Mouse (Mus musculus) ES-Bruce4 (cell line): Measurements from ENCODE around the gene Prkg1. TPM values are rescaled to one million over a fixed set of nuclear protein-coding genes. Genes with fewer than 3 reads are reported as not detected.

Experiments used
- H3K27ac ChIP-seq: 2 replicates; pipeline ENCODE4 v1.5.1; 2012; ENCODE audit warnings: low read length, inconsistent platforms; ENCODE audit not compliant: insufficient read depth
- H3K27me3 ChIP-seq: 2 replicates; pipeline ENCODE4 v1.6.1; 2012; ENCODE audit warnings: mild to moderate bottlenecking, low read length, inconsistent platforms; ENCODE audit not compliant: control insufficient read depth, poor library complexity, insufficient read depth, severe bottlenecking
- H3K36me3 ChIP-seq: 2 replicates; pipeline ENCODE4 v1.6.1; 2012; ENCODE audit warnings: inconsistent platforms, mild to moderate bottlenecking, low read length, moderate library complexity; ENCODE audit not compliant: control insufficient read depth, poor library complexity, insufficient read depth, severe bottlenecking
- H3K4me1 ChIP-seq: one replicate; pipeline ENCODE4 v1.8.1; 2011; ENCODE audit warnings: low read length; ENCODE audit not compliant: control insufficient read depth, insufficient read depth
- H3K4me3 ChIP-seq: 2 replicates; pipeline ENCODE4 v1.5.1; 2011; ENCODE audit warnings: low read depth, mild to moderate bottlenecking, low read length
- H3K9ac ChIP-seq: 2 replicates; pipeline ENCODE4 v1.6.1; 2012; ENCODE audit warnings: low read depth, mild to moderate bottlenecking, inconsistent platforms; ENCODE audit not compliant: poor library complexity, severe bottlenecking
- H3K9me3 ChIP-seq: replicated peaks from 2 replicates; pipeline ENCODE4 v1.6.1; 2012; ENCODE audit warnings: mild to moderate bottlenecking, low read length, inconsistent platforms; ENCODE audit not compliant: control insufficient read depth, poor library complexity, insufficient read depth, severe bottlenecking
- CTCF ChIP-seq: IDR thresholded peaks from one replicate; pipeline ENCODE4 v1.8.1; 2011; ENCODE audit warnings: low read depth, low read length
- EP300 ChIP-seq: IDR thresholded peaks from 2 replicates; pipeline ENCODE4 v1.6.1; 2011; ENCODE audit warnings: low read depth, low read length; ENCODE audit not compliant: insufficient read depth
- POLR2A ChIP-seq: IDR thresholded peaks from one replicate; pipeline ENCODE4 v1.8.1; 2011; ENCODE audit warnings: low read length; ENCODE audit not compliant: insufficient read depth
- polyA plus RNA-seq: library from polyadenylated mRNA; stranded (reverse); fragments of >200 nt; gene quantifications from 2 replicates; pipeline ENCODE4 v1.2.4, GENCODE M21; 2011; ENCODE audit warnings: low read depth; ENCODE audit not compliant: missing spikeins, insufficient read depth, insufficient read length

The Prkg1 gene
- polyA plus RNA-seq, 1 experiment = 0.46 TPM

- H3K4me1 ChIP-seq = no peaks in the 10 kb centered on the region
- no peak overlapping the region for H3K27ac ChIP-seq
- H3K4me3 ChIP-seq = no peak overlapping the region
- TF ChIP-seq CTCF (no peak), POLR2A (no peak), EP300 (no peak)
- H3K27me3 ChIP-seq = no peaks in the 10 kb centered on the region
- no peaks in the 10 kb centered on the region for H3K36me3 ChIP-seq
- no peaks in the 10 kb centered on the region for H3K9me3 ChIP-seq
- H3K9ac ChIP-seq = no peak overlapping the region
These were observed 1073.6 kb downstream of the Prkg1 start for GRCm38 (mm10) chr19:30691258-30691657.

DNA sequence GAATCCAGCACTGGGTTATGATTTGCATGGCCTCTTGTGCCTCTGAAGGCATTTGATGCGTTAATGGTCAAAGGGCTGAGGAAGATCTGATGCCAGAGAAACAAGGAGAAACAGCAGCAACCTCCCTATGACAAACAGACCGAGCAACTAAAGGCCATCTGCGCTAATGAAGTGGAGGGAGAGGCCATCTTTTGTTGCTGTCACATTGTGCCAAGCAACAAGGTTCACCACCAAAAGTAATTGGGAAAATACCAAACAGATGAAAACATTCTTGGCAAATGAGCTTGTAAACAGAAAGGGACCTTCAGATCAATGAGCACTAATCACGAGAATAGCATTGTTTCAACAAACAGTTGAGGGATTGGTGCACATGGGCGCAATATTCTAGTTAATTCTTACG is 1074.1 kb downstream of the Prkg1 start:
- H3K27ac ChIP-seq = no peak overlapping the region
- H3K4me3 ChIP-seq = no peak overlapping the region
- H3K9me3 ChIP-seq = no peaks in the 10 kb centered on the region
- no peaks in the 10 kb centered on the region for H3K27me3 ChIP-seq
- no peak overlapping the region for H3K9ac ChIP-seq
- no peaks in the 10 kb centered on the region for H3K36me3 ChIP-seq
- no peaks in the 10 kb centered on the region for H3K4me1 ChIP-seq
- TF ChIP-seq POLR2A (no peak), EP300 (no peak), CTCF (no peak)

- Histone ChIP-seq H3K27ac (no peak overlapping the region), H3K9ac (no peak overlapping the region), H3K4me3 (no peak overlapping the region), H3K9me3 (no peaks in the 10 kb centered on the region), H3K36me3 (no peaks in the 10 kb centered on the region), H3K4me1 (no peaks in the 10 kb centered on the region), H3K27me3 (no peaks in the 10 kb centered on the region)
- TF ChIP-seq POLR2A (no peak), CTCF (no peak), EP300 (no peak)
These were observed 1076.9 kb downstream of the Prkg1 start for GRCm38 (mm10) chr19:30687942-30688341.

- Histone ChIP-seq H3K9me3 (no peaks in the 10 kb centered on the region), H3K9ac (no peak overlapping the region), H3K4me1 (no peaks in the 10 kb centered on the region), H3K36me3 (no peaks in the 10 kb centered on the region), H3K27ac (no peak overlapping the region), H3K27me3 (no peaks in the 10 kb centered on the region), H3K4me3 (no peak overlapping the region)
- TF ChIP-seq POLR2A (no peak), EP300 (no peak), CTCF (no peak)
These were observed 1088.5 kb downstream of the Prkg1 start for GRCm38 (mm10) chr19:30676308-30676707.

- Histone ChIP-seq H3K36me3 (no peaks in the 10 kb centered on the region), H3K27me3 (no peaks in the 10 kb centered on the region), H3K9ac (no peak overlapping the region), H3K9me3 (no peaks in the 10 kb centered on the region; the same call in 1 of the 2 replicates), H3K4me3 (no peak overlapping the region), H3K27ac (no peak overlapping the region), H3K4me1 (no peaks in the 10 kb centered on the region)
- no peak for TF ChIP-seq POLR2A
- TF ChIP-seq EP300 = no peak
- peak; percentile 75 for TF ChIP-seq CTCF
These were observed 1100.6 kb downstream of the Prkg1 start for GRCm38 (mm10) chr19:30664269-30664668.

DNA sequence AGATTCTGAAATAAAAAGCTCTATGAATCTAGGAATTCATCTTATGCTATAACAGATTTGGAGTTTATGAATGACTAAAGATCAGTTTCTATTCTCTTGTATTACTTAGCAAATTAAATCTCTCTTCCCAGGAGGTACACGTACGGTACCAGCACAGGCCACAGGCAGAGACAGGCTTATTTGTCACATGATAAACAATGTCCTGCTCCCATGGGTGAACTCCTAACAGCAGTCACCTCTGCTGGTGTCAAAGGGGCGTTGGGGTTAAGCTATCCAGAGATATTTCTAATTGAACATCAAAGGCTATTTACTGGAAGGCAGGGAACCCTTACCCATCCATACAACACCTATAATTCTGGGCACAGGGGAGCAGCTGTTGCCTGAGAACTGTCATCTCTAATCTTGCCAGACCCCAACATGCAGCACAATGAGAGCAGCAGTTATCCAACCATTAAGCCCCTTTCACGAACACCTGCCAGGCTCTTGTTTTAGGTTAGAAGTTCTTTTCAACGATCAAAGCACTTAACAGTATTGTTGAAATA is 1122.1 kb downstream of the Prkg1 start:
- no peak overlapping the region for H3K27ac ChIP-seq
- no peaks in the 10 kb centered on the region for H3K9me3 ChIP-seq
- no peak for TF ChIP-seq CTCF
- no peak for TF ChIP-seq POLR2A
- TF ChIP-seq EP300 = no peak
- H3K4me3 ChIP-seq = no peak overlapping the region
- no peaks in the 10 kb centered on the region for H3K27me3 ChIP-seq
- no peaks in the 10 kb centered on the region for H3K4me1 ChIP-seq
- no peaks in the 10 kb centered on the region for H3K36me3 ChIP-seq
- H3K9ac ChIP-seq = no peak overlapping the region
